Mouse (Mus musculus) C2C12 (cell line): ENCODE results near the gene Tspan3.

Experiments
- CEBPB ChIP-seq: IDR thresholded peaks from one replicate; pipeline ENCODE4 v1.6.1; 2011; ENCODE audit warnings: low read depth, mild to moderate bottlenecking, control low read depth, moderate library complexity
- CTCF ChIP-seq: IDR thresholded peaks from one replicate; pipeline ENCODE4 v1.5.1; 2011; ENCODE audit not compliant: control insufficient read depth, insufficient read depth, insufficient read length
- MAX ChIP-seq: IDR thresholded peaks from one replicate; pipeline ENCODE4 v1.6.1; 2011; ENCODE audit warnings: mild to moderate bottlenecking, control low read depth
- MYOD1 ChIP-seq: IDR thresholded peaks from one replicate; pipeline ENCODE4 v1.6.1; 2011; ENCODE audit warnings: low read depth; ENCODE audit not compliant: control insufficient read depth, insufficient read length
- MYOG ChIP-seq: IDR thresholded peaks from one replicate; pipeline ENCODE4 v1.6.1; 2011; ENCODE audit not compliant: control insufficient read depth, insufficient read length; ENCODE audit errors: extremely low read depth
- USF1 ChIP-seq: IDR thresholded peaks from one replicate; pipeline ENCODE4 v1.6.1; 2011; ENCODE audit warnings: low read depth, mild to moderate bottlenecking, control low read depth, moderate library complexity

DNA sequence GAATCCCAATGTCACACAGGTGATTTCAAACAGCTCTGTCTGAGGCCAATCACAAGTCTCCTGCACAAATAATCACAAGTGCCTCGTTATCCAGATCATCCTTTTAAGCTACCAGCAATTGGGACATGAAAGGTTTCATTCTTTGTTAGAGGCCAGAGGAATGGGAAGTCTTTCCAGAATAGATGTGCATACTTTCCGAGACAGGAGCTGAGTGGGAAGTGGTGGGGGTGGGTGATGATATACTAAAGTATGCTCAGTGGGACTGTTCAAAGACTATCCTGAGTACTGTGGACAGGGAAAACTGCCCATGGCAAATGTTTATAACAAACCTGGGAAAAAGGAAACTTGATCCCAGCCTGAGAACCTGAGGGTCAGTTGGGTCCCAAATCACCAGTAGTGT is 5.8 kb downstream of the Tspan3 start:
- TF ChIP-seq CTCF = no peak
- no peak for TF ChIP-seq USF1
- TF ChIP-seq MYOD1 = no peak
- no peak for TF ChIP-seq MAX
- TF ChIP-seq CEBPB = no peak
- no peak for TF ChIP-seq MYOG
